Mouse (Mus musculus) intestine, embryonic 14.5 days (tissue): ENCODE results near the gene Moxd1. TPM values are rescaled to one million over a fixed set of nuclear protein-coding genes. Genes with fewer than 3 reads are reported as not detected.

ENCODE experiments used
- ATAC-seq: fragments of 200-750 bp; cut with Nextera tagmentation; replicated peaks from 2 replicates; pipeline ENCODE4 v1.8.0; 2017; ENCODE audit warnings: low read depth, moderate number of reproducible peaks, moderate TSS enrichment, moderate library complexity; ENCODE audit not compliant: low FRiP score, low TSS enrichment
- DNase-seq: peaks from one replicate; pipeline ENCODE4 v3.0.0-alpha.2; 2018; ENCODE audit warnings: low spot score
- H3K27ac ChIP-seq: fragments of 300-500 bp; sonication (generic); 2 replicates; pipeline ENCODE4 v1.5.1; 2014; ENCODE audit warnings: low read depth, mild to moderate bottlenecking, control low read depth
- H3K27me3 ChIP-seq: fragments of 300-500 bp; sonication (generic); replicated peaks from 2 replicates; pipeline ENCODE4 v1.6.1; 2014; ENCODE audit warnings: low read length, control low read depth; ENCODE audit not compliant: control insufficient read depth, insufficient read depth
- H3K36me3 ChIP-seq: fragments of 300-500 bp; sonication (generic); 2 replicates; pipeline ENCODE4 v1.6.1; 2014; ENCODE audit warnings: low read length, control low read depth; ENCODE audit not compliant: control insufficient read depth, insufficient read depth
- H3K4me1 ChIP-seq: fragments of 300-500 bp; sonication (generic); replicated peaks from 2 replicates; pipeline ENCODE4 v1.6.1; 2014; ENCODE audit warnings: low read length, control low read depth, mixed read lengths; ENCODE audit not compliant: control insufficient read depth, insufficient read depth
- H3K4me2 ChIP-seq: fragments of 300-500 bp; sonication (generic); 2 replicates; pipeline ENCODE4 v1.6.1; 2014; ENCODE audit warnings: low read length
- H3K4me3 ChIP-seq: fragments of 300-500 bp; sonication (generic); 2 replicates; pipeline ENCODE4 v1.5.1; 2014; ENCODE audit warnings: low read depth, low read length, control low read depth, mixed read lengths
- H3K9ac ChIP-seq: fragments of 300-500 bp; sonication (generic); 2 replicates; pipeline ENCODE4 v1.6.1; 2014; ENCODE audit warnings: mild to moderate bottlenecking, low read length
- H3K9me3 ChIP-seq: fragments of 300-500 bp; sonication (generic); 2 replicates; pipeline ENCODE4 v1.6.1; 2016; ENCODE audit warnings: low read length, control low read depth; ENCODE audit not compliant: control insufficient read depth
- WGBS: fragments of 180-500 bp; shearing (Covaris S2); extraction: QIAGEN DNeasy Blood & Tissue Kit; methylation state at CpG from one replicate; pipeline ENCODE4 v1.1.7; 2014; 5-methylcytosine and 5-hydroxymethylcytosine counted together
- polyA plus RNA-seq: library from polyadenylated mRNA; unstranded; fragments of >200 nt; fragmentation: Nextera tagmentation; extraction: Ambion mirVana; gene quantifications from 2 replicates; pipeline ENCODE4 v1.2.1, GENCODE M21; 2014

Gene Moxd1
- polyA plus RNA-seq, 1 experiment from 2014 or later, result 19.2 TPM

GRCm38 (mm10) chr10:24292671-24293070 is 69.4 kb downstream of the Moxd1 start:
- no peaks in the 10 kb centered on the region for H3K4me1 ChIP-seq
- 96% methylated on average over 1 of the region's 1 CpGs for WGBS
- no peaks in the 10 kb centered on the region for H3K9me3 ChIP-seq
- no peak overlapping the region for H3K4me3 ChIP-seq
- no peak overlapping the region for H3K4me2 ChIP-seq
- H3K9ac ChIP-seq, result no peak overlapping the region
- H3K36me3 ChIP-seq, result no peaks in the 10 kb centered on the region
- H3K27me3 ChIP-seq, result no peaks in the 10 kb centered on the region
- DNase-seq (no peak), ATAC-seq (no peak)
- H3K27ac ChIP-seq, result no peak overlapping the region

- Histone ChIP-seq H3K36me3 (no peaks in the 10 kb centered on the region; the same call in 1 of the 2 replicates), H3K4me3 (no peak overlapping the region), H3K27ac (no peak overlapping the region), H3K27me3 (no peaks in the 10 kb centered on the region), H3K4me1 (no peaks in the 10 kb centered on the region), H3K9me3 (no peaks in the 10 kb centered on the region), H3K4me2 (no peak overlapping the region), H3K9ac (no peak overlapping the region)
- no peak for ATAC-seq
- WGBS, result 51% methylated on average over 4 of the region's 4 CpGs
- DNase-seq, result no peak
These were observed 73.3 kb downstream of the Moxd1 start for GRCm38 (mm10) chr10:24296608-24297007.

GRCm38 (mm10) chr10:24297792-24298191 is 74.5 kb downstream of the Moxd1 start:
- Histone ChIP-seq H3K27ac (no peak overlapping the region), H3K27me3 (no peaks in the 10 kb centered on the region), H3K4me1 (no peaks in the 10 kb centered on the region), H3K9me3 (no peaks in the 10 kb centered on the region), H3K4me2 (no peak overlapping the region), H3K9ac (no peak overlapping the region), H3K4me3 (no peak overlapping the region), H3K36me3 (no peaks in the 10 kb centered on the region; the same call in 1 of the 2 replicates)
- DNase-seq (peak; percentile 87), ATAC-seq (no peak)
- WGBS, result 0% methylated on average over 1 of the region's 1 CpGs

- Histone ChIP-seq H3K9ac (no peak overlapping the region), H3K9me3 (no peaks in the 10 kb centered on the region), H3K27ac (no peak overlapping the region), H3K4me1 (no peaks in the 10 kb centered on the region), H3K27me3 (no peaks in the 10 kb centered on the region), H3K4me2 (no peak overlapping the region), H3K36me3 (no peaks in the 10 kb centered on the region; the same call in 1 of the 2 replicates), H3K4me3 (no peak overlapping the region)
- peak; percentile 75; the same call in 1 of the 2 replicates for ATAC-seq
- peak; percentile 75 for DNase-seq
- 43% methylated on average over 2 of the region's 2 CpGs for WGBS
These were observed 75.2 kb downstream of the Moxd1 start for GRCm38 (mm10) chr10:24298260-24299244.

- H3K4me3 ChIP-seq, result peak overlapping the region; percentile 12
- 0 out of 2 replicates have a peak, but pooled peaks cover 4% of the 10 kb centered on the region for H3K4me1 ChIP-seq
- ATAC-seq (0 out of 2 replicates have a peak, but pooled peaks have one; percentile 47), DNase-seq (peak; percentile 70)
- no peaks in the 10 kb centered on the region for H3K27me3 ChIP-seq
- WGBS, result 0% methylated on average over 9 of the region's 9 CpGs
- peak overlapping the region; percentile 33 for H3K4me2 ChIP-seq
- no peak overlapping the region for H3K9ac ChIP-seq
- no peaks in the 10 kb centered on the region for H3K9me3 ChIP-seq
- no peaks in the 10 kb centered on the region for H3K36me3 ChIP-seq
- H3K27ac ChIP-seq, result no peak overlapping the region
These were observed 88.9 kb downstream of the Moxd1 start for GRCm38 (mm10) chr10:24312191-24312611.

- Histone ChIP-seq H3K4me3 (no peak overlapping the region), H3K9ac (no peak overlapping the region), H3K36me3 (no peaks in the 10 kb centered on the region), H3K27me3 (no peaks in the 10 kb centered on the region), H3K9me3 (no peaks in the 10 kb centered on the region), H3K4me1 (0 out of 2 replicates have a peak, but pooled peaks cover 7% of the 10 kb centered on the region), H3K4me2 (no peak overlapping the region), H3K27ac (no peak overlapping the region)
- ATAC-seq, result no peak
- 57% methylated on average over 19 of the region's 19 CpGs for WGBS
- no peak for DNase-seq
These were observed 94.0 kb downstream of the Moxd1 start for GRCm38 (mm10) chr10:24317126-24317836.

GRCm38 (mm10) chr10:24320326-24320725 is 97.0 kb downstream of the Moxd1 start:
- H3K4me1 ChIP-seq, result 0 out of 2 replicates have a peak, but pooled peaks cover 7% of the 10 kb centered on the region
- H3K4me2 ChIP-seq, result no peak overlapping the region
- H3K27ac ChIP-seq, result no peak overlapping the region
- DNase-seq (no peak), ATAC-seq (no peak)
- H3K9ac ChIP-seq, result no peak overlapping the region
- no peaks in the 10 kb centered on the region for H3K9me3 ChIP-seq
- no peaks in the 10 kb centered on the region for H3K27me3 ChIP-seq
- 85% methylated on average over 3 of the region's 3 CpGs for WGBS
- no peaks in the 10 kb centered on the region for H3K36me3 ChIP-seq
- no peak overlapping the region for H3K4me3 ChIP-seq

- DNase-seq, result no peak
- 87% methylated on average over 4 of the region's 4 CpGs for WGBS
- Histone ChIP-seq H3K27me3 (no peaks in the 10 kb centered on the region), H3K4me2 (no peak overlapping the region), H3K36me3 (no peaks in the 10 kb centered on the region), H3K9me3 (no peaks in the 10 kb centered on the region), H3K4me3 (no peak overlapping the region), H3K9ac (no peak overlapping the region), H3K4me1 (no peaks in the 10 kb centered on the region), H3K27ac (no peak overlapping the region)
- no peak for ATAC-seq
These were observed 99.7 kb downstream of the Moxd1 start for GRCm38 (mm10) chr10:24323066-24323465.
